Mouse (Mus musculus): ENCODE results near the gene Slc22a20. TPM values are rescaled to one million over a fixed set of nuclear protein-coding genes. Genes with fewer than 3 reads are reported as not detected.

The Slc22a20 gene
- total RNA-seq, 2 experiments from 2014 or later: not detected

- no peak for TF ChIP-seq CTCF (IDR thresholded peaks at IDR 0.05)
- no peak overlapping the region for H3K27ac ChIP-seq
- no peak overlapping the region for H3K4me3 ChIP-seq
- intact Hi-C loops (cut with DNase I): loop anchor here (2.0 kb wide), 1 partner anchor 89 kb away; the partner anchor contains the start of gene Cdc42ep2
- DNase-seq (ENCODE audit: extremely low spot score in 1 of 2, low spot score in 2 of 2): no peak
These were observed 27.7 kb upstream of the Slc22a20 start for GRCm38 (mm10) chr19:6013691-6014090.

GRCm38 (mm10) chr19:6009137-6009536, 23.2 kb upstream of the Slc22a20 start:
- intact Hi-C loops (cut with DNase I): no loop called here
- H3K4me3 ChIP-seq: no peak overlapping the region
- no peak overlapping the region for H3K27ac ChIP-seq
- DNase-seq (ENCODE audit: extremely low spot score in 1 of 2, low spot score in 2 of 2): no peak
- TF ChIP-seq CTCF (IDR thresholded peaks at IDR 0.05): no peak

- H3K27ac ChIP-seq: no peak overlapping the region
- no peak overlapping the region for H3K4me3 ChIP-seq
- intact Hi-C loops (cut with DNase I): no loop called here
- DNase-seq (ENCODE audit: extremely low spot score in 1 of 2, low spot score in 2 of 2): no peak
- no peak for TF ChIP-seq CTCF (IDR thresholded peaks at IDR 0.05)
These were observed 21.1 kb upstream of the Slc22a20 start for GRCm38 (mm10) chr19:6007013-6007412.

GRCm38 (mm10) chr19:6005541-6005940, 19.6 kb upstream of the Slc22a20 start:
- DNase-seq (ENCODE audit: extremely low spot score in 1 of 2, low spot score in 2 of 2): no peak
- intact Hi-C loops (cut with DNase I): no loop called here
- H3K27ac ChIP-seq: no peak overlapping the region
- TF ChIP-seq CTCF (IDR thresholded peaks at IDR 0.05): no peak
- no peak overlapping the region for H3K4me3 ChIP-seq

- DNase-seq (ENCODE audit: extremely low spot score in 1 of 2, low spot score in 2 of 2): no peak
- intact Hi-C loops (cut with DNase I): no loop called here
- no peak; the same call in 1 of the 2 replicates for TF ChIP-seq CTCF (IDR thresholded peaks at IDR 0.05)
- no peak overlapping the region for H3K4me3 ChIP-seq
- H3K27ac ChIP-seq: no peak overlapping the region
These were observed 14.0 kb upstream of the Slc22a20 start for GRCm38 (mm10) chr19:5999969-6000368.

- H3K4me3 ChIP-seq: no peak overlapping the region
- no peak for DNase-seq (ENCODE audit: extremely low spot score in 1 of 2, low spot score in 2 of 2)
- no peak overlapping the region for H3K27ac ChIP-seq
- intact Hi-C loops (cut with DNase I): no loop called here
- no peak; the same call in 1 of the 2 replicates for TF ChIP-seq CTCF (IDR thresholded peaks at IDR 0.05)
These were observed 12.2 kb upstream of the Slc22a20 start for GRCm38 (mm10) chr19:5998180-5998579.

GRCm38 (mm10) chr19:5994711-5995110, 8.8 kb upstream of the Slc22a20 start:
- intact Hi-C loops (cut with DNase I): no loop called here
- H3K4me3 ChIP-seq: no peak overlapping the region
- no peak for TF ChIP-seq CTCF (IDR thresholded peaks at IDR 0.05)

GRCm38 (mm10) chr19:5992012-5992411, 6.1 kb upstream of the Slc22a20 start:
- intact Hi-C loops (cut with DNase I): no loop called here
- no peak for DNase-seq (ENCODE audit: extremely low spot score in 1 of 2, low spot score in 2 of 2)
- H3K27ac ChIP-seq: no peak overlapping the region
- no peak overlapping the region for H3K4me3 ChIP-seq
- no peak for TF ChIP-seq CTCF (IDR thresholded peaks at IDR 0.05)

More at GRCm38 (mm10) chr19:5994711-5995110, 8.8 kb upstream of the Slc22a20 start:
- no peak overlapping the region for H3K27ac ChIP-seq
- no peak for DNase-seq (ENCODE audit: extremely low spot score in 1 of 2, low spot score in 2 of 2)

GRCm38 (mm10) chr19:5991467-5991866, 5.5 kb upstream of the Slc22a20 start:
- no peak for DNase-seq (ENCODE audit: extremely low spot score in 1 of 2, low spot score in 2 of 2)
- intact Hi-C loops (cut with DNase I): no loop called here
- no peak overlapping the region for H3K27ac ChIP-seq
- TF ChIP-seq CTCF (IDR thresholded peaks at IDR 0.05): no peak
- H3K4me3 ChIP-seq: no peak overlapping the region

- no peak overlapping the region for H3K4me3 ChIP-seq
- intact Hi-C loops (cut with DNase I): no loop called here
- no peak overlapping the region for H3K27ac ChIP-seq
- no peak for TF ChIP-seq CTCF (IDR thresholded peaks at IDR 0.05)
- DNase-seq (ENCODE audit: extremely low spot score in 1 of 2, low spot score in 2 of 2): no peak
These were observed 5.0 kb upstream of the Slc22a20 start for GRCm38 (mm10) chr19:5990921-5991320.

- intact Hi-C loops (cut with DNase I): no loop called here
- no peak for DNase-seq (ENCODE audit: extremely low spot score in 1 of 2, low spot score in 2 of 2)
- no peak for TF ChIP-seq CTCF (IDR thresholded peaks at IDR 0.05)
- Histone ChIP-seq H3K27ac (no peak overlapping the region), H3K4me3 (no peak overlapping the region)
These were observed 4.1 kb upstream of the Slc22a20 start for GRCm38 (mm10) chr19:5990033-5990432.

GRCm38 (mm10) chr19:5989585-5989984, 3.6 kb upstream of the Slc22a20 start:
- intact Hi-C loops (cut with DNase I): no loop called here
- Histone ChIP-seq H3K4me3 (no peak overlapping the region), H3K27ac (no peak overlapping the region)
- no peak for DNase-seq (ENCODE audit: extremely low spot score in 1 of 2, low spot score in 2 of 2)
- no peak for TF ChIP-seq CTCF (IDR thresholded peaks at IDR 0.05)

- TF ChIP-seq CTCF (IDR thresholded peaks at IDR 0.05): no peak
- H3K4me3 ChIP-seq: no peak overlapping the region
- no peak overlapping the region for H3K27ac ChIP-seq
- DNase-seq (ENCODE audit: extremely low spot score in 1 of 2, low spot score in 2 of 2): peak; percentile 33
- intact Hi-C loops (cut with DNase I): no loop called here
These were observed 3.0 kb upstream of the Slc22a20 start for GRCm38 (mm10) chr19:5988815-5989452.

Measured in left cerebral cortex, adult 2 months (tissue).